Mouse (Mus musculus): Measurements from ENCODE around the gene Itpripl2. TPM values are rescaled to one million over a fixed set of nuclear protein-coding genes. Genes with fewer than 3 reads are reported as not detected.

The Itpripl2 gene
- polyA plus RNA-seq, 1 experiment from 2014 or later = 2.5 TPM

Other genes starting within 250 kb of the Itpripl2 start
- 18.8 and 20.3 TPM in 2 replicates for gene Smg1, start 248.3 kb downstream of the Itpripl2 start, polyA plus RNA-seq (2014; fragmentation: Nextera tagmentation; extraction: Ambion mirVana)
- 1.5 and 1.6 TPM in 2 replicates for gene Syt17, start 43.8 kb downstream of the Itpripl2 start, polyA plus RNA-seq (2014; fragmentation: Nextera tagmentation; extraction: Ambion mirVana)
- gene Coq7, start 41.4 kb upstream of the Itpripl2 start, polyA plus RNA-seq (2014; fragmentation: Nextera tagmentation; extraction: Ambion mirVana) = 204 and 206 TPM in 2 replicates
- 1.6 and 2.4 TPM in 2 replicates for gene Tmc7, start 92.8 kb upstream of the Itpripl2 start, polyA plus RNA-seq (2014; fragmentation: Nextera tagmentation; extraction: Ambion mirVana)
- 0.08 and 0.30 TPM in 2 replicates for gene Tmc5, start 105.3 kb upstream of the Itpripl2 start, polyA plus RNA-seq (2014; fragmentation: Nextera tagmentation; extraction: Ambion mirVana)
- gene Gde1, start 213.8 kb upstream of the Itpripl2 start, polyA plus RNA-seq (2014; fragmentation: Nextera tagmentation; extraction: Ambion mirVana) = 87.3 and 87.5 TPM in 2 replicates
- gene Ccp110, start 220.6 kb upstream of the Itpripl2 start, polyA plus RNA-seq (2014; fragmentation: Nextera tagmentation; extraction: Ambion mirVana) = 4.2 and 4.4 TPM in 2 replicates
- 53.5 and 55.2 TPM in 2 replicates for gene Vps35l, start 248.3 kb upstream of the Itpripl2 start, polyA plus RNA-seq (2014; fragmentation: Nextera tagmentation; extraction: Ambion mirVana)